Mouse (Mus musculus): ENCODE measurements around the gene Pcsk6.

Gene Pcsk6

GRCm38 (mm10) chr7:66048446-66049230, 187.1 kb downstream of the Pcsk6 start:
- no peak for DNase-seq (ENCODE audit: low read depth, low spot score)

GRCm38 (mm10) chr7:66053946-66054483, 192.5 kb downstream of the Pcsk6 start:
- no peak for DNase-seq (ENCODE audit: low read depth, low spot score)

- peak; percentile 51 for DNase-seq (ENCODE audit: low read depth, low spot score)
Measured at GRCm38 (mm10) chr7:66055356-66055755, 193.8 kb downstream of the Pcsk6 start.

GRCm38 (mm10) chr7:66058703-66059102, 197.2 kb downstream of the Pcsk6 start, which contains the start of gene Snrpa1:
Gene Snrpa1, plus strand, starts transcription at chr7:66059003.
- DNase-seq (ENCODE audit: low read depth, low spot score) = no peak

- DNase-seq (ENCODE audit: low read depth, low spot score) = peak; percentile 92
Measured at GRCm38 (mm10) chr7:66060066-66060956, 198.8 kb downstream of the Pcsk6 start.

- peak; percentile 5 for DNase-seq (ENCODE audit: low read depth, low spot score)
Measured at GRCm38 (mm10) chr7:66061057-66061456, 199.5 kb downstream of the Pcsk6 start.

- DNase-seq (ENCODE audit: low read depth, low spot score) = no peak
Measured at GRCm38 (mm10) chr7:66076411-66076810, 214.9 kb downstream of the Pcsk6 start.

GRCm38 (mm10) chr7:66079364-66080230, 218.1 kb downstream of the Pcsk6 start, which contains the start of gene Selenos:
Gene Selenos, plus strand, starts transcription at chr7:66079649.
- DNase-seq (ENCODE audit: low read depth, low spot score) = peak; percentile 99

GRCm38 (mm10) chr7:66080231-66080613, 218.7 kb downstream of the Pcsk6 start:
- DNase-seq (ENCODE audit: low read depth, low spot score) = peak; percentile 20

- no peak for DNase-seq (ENCODE audit: low read depth, low spot score)
Measured at GRCm38 (mm10) chr7:66083757-66084156, 222.2 kb downstream of the Pcsk6 start.

GRCm38 (mm10) chr7:66084546-66084945, 223.0 kb downstream of the Pcsk6 start:
- no peak for DNase-seq (ENCODE audit: low read depth, low spot score)

GRCm38 (mm10) chr7:66087652-66088051, 226.1 kb downstream of the Pcsk6 start:
- no peak for DNase-seq (ENCODE audit: low read depth, low spot score)

- DNase-seq (ENCODE audit: low read depth, low spot score) = no peak
Measured at GRCm38 (mm10) chr7:66088077-66088476, 226.5 kb downstream of the Pcsk6 start.

GRCm38 (mm10) chr7:66090676-66091190, 229.2 kb downstream of the Pcsk6 start:
- no peak for DNase-seq (ENCODE audit: low read depth, low spot score)

- DNase-seq (ENCODE audit: low read depth, low spot score) = no peak
Measured at GRCm38 (mm10) chr7:66091553-66091952, 230.0 kb downstream of the Pcsk6 start.

GRCm38 (mm10) chr7:66092656-66093055, 231.1 kb downstream of the Pcsk6 start:
- no peak for DNase-seq (ENCODE audit: low read depth, low spot score)

- DNase-seq (ENCODE audit: low read depth, low spot score) = no peak
Measured at GRCm38 (mm10) chr7:66094141-66094540, 232.6 kb downstream of the Pcsk6 start.

GRCm38 (mm10) chr7:66098803-66099202, 237.3 kb downstream of the Pcsk6 start:
- no peak for DNase-seq (ENCODE audit: low read depth, low spot score)

Data from CD4-positive, CD25-positive, alpha-beta regulatory T cell, adult 2 months (primary cell).